Mouse (Mus musculus) heart, adult 18-20 months (tissue): ENCODE data around the gene Hpn. TPM values are rescaled to one million over a fixed set of nuclear protein-coding genes. Genes with fewer than 3 reads are reported as not detected.

ENCODE experiments used
- DNase-seq, 2 experiments: peaks; one replicate each; pipeline ENCODE4 v3.0.0; 2021 to 2022; ENCODE audit warnings: mixed read lengths in 1 of 2
- long read RNA-seq, 2 experiments: library from polyadenylated mRNA; stranded (forward); transcript quantifications; one replicate each; pipeline ENCODE4 v2.0.0; 2021
- total RNA-seq, 2 experiments: library from RNA; stranded (reverse); gene quantifications; 2 replicates each; pipeline ENCODE4 v1.2.3; 2021

Hpn gene
- 1 to 10 TPM; 2.2 to 2.4 TPM for total RNA-seq
- long read RNA-seq, experiment 1, partial matches to known transcripts = 0 of 1 reads
- long read RNA-seq, experiment 1, other reads (novel, unspliced or antisense) = 0 of 1 reads
- long read RNA-seq, experiment 2 = 0 reads

DNA sequence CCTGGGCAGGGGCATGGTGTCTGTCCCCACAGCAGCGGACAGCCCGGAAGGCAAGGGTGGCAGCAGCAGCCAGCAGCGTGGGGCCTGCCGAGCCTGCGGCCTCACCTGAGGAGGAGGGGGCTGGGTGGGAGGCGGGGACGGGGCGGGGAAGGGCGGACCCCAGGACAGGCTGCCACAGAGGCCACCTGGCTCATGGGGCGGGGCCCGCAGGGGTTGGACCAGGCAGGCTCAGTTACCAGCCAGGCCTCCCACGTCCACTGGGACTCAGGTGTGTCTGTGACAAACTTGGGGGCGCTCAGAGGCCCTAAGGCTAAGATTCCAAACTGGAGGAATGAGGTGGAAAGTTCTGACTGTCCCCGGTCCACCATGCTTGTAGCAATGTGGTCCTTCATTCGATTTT, at the start of gene Hpn:
Hpn (minus strand) TSS at position 109 of the 400 bp plus-strand sequence.
- no peak for DNase-seq

DNA sequence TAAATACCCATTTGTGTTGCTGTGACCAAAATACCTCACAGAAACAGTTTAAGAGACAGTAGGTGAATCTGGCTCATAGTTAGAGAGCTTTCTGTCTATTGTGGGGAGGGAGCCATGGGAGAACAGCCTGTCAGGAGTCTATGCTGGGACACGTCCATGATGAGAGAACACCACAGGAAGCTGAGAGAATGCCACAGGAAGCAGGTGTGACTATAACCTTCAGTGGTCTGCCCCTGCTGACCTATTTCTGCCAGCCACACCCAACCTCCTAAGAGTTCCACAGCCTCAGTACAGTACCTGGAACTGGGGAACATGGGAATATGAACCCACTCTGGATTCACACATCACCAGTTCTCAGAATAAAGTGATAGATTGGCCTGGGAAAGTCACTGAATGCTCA, 49.7 kb upstream of the Hpn start:
- DNase-seq = no peak

DNA sequence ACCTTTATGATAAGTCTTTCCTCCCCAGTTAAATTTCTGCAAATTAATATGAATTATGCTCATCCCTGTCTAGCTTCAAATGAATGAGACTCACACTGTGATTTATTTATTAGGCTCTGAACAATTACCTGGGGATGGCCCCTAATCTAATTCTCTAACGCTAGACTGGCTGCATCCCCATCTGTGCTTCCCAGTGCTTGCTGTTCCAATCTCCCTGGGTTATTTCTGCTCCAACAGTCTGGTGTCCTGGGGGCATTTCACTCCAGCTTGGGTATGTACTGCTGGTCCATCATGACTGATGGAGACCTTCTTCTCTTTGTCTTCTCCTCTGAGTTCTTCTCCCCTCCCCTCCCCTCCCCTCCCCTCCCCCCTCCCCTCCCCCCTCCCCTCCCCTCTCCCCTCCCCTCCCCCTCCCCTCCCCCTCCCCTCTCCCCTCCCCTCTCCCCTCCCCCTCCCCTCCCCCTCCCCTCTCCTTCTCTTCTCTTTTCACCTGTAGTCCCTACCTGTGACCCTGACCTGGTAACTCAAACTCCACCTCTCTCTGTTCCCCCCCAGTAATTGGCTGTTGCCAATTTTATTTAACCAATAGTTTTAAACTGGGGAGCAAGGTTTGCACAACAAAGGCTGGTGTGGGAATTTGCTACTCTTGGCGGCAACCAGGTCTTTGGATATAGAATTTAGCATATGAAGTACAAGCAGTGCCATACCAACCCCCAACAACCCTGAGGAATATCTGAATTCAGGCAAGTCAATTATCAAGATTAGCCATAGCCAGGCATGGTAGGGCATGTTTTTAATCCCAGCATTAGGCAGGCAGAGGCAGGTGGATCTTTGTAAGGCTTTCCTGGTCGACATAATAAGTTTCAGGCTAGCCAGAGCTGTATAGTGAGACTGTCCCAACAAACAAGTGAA, 48.8 kb upstream of the Hpn start:
- no peak for DNase-seq

DNA sequence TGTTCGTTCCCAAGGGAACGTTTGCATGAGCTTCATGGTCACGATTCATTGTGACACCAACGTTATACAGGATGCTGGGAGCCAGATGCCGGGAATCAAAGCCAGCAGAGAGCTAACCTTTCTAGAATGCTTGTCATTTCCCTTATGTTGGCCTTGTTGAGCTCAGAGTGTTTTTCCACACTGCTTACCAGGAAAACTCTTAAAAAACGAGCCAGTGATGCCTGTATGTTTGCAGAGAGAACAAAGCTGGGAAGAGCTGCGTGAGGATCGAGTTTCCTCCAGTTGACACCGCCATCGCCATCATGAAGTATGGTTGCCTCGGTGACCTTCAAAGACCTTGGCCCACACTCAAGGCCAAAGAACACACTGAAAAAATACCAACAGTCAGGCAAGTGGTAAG, 47.2 kb upstream of the Hpn start:
- DNase-seq = no peak

DNA sequence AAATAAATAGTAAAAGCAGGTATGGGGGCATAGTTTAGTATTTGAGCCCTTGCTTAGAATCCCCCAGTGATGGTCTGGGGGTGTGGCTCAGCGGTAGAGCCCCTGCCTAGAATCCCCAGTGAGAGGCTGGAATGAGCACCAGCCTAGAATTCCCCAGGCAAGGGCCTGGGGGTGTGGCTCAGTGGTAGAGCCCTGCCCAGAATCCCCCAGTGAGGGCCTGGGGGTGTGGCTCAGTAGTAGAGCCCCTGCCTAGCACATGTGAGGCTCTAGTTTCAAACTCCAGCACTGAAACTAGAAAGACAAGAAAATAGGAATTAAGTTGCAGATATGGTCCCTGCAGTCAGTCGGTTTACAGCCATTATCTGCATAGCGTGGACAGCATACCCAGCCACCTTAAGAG, 46.7 kb upstream of the Hpn start:
- no peak for DNase-seq

DNA sequence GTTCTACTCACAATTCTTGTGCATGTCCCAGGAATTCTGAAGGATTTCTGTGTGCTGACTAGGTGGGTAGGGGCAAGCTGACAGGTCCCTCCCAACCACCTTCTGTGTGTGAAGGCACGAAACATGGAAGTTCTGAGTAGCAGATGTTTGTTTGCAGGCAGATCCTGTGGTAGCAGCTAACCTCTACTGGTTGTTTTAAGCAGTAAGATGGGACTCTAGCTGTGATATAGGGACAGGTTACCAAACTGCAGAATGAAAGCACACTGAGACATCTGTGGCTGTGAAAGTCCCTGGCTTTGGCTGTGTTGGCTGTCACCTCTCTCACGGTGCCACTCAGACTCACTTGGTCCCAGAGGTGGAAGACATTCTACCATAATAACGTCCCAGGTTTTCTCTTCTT, 46.2 kb upstream of the Hpn start:
- no peak for DNase-seq

DNA sequence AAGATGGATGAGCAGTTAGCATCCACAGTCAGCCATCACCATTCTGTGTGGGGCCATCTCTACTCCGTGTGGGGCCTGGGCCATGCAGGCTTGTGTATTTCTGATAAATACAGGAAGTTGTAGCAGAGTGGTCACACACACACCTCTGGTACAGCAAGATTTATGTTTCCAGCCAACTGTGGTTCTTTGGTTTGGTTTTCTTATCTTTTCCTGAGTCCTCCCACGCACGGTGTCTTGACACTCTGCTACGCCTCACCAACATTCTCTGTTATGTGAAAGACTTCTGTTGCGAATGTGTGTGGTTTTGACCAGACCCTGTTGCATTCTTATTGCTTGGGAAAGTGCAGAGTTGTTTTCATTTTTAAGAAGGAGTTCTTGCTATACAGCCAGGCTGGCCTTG, 45.7 kb upstream of the Hpn start:
- no peak for DNase-seq

DNA sequence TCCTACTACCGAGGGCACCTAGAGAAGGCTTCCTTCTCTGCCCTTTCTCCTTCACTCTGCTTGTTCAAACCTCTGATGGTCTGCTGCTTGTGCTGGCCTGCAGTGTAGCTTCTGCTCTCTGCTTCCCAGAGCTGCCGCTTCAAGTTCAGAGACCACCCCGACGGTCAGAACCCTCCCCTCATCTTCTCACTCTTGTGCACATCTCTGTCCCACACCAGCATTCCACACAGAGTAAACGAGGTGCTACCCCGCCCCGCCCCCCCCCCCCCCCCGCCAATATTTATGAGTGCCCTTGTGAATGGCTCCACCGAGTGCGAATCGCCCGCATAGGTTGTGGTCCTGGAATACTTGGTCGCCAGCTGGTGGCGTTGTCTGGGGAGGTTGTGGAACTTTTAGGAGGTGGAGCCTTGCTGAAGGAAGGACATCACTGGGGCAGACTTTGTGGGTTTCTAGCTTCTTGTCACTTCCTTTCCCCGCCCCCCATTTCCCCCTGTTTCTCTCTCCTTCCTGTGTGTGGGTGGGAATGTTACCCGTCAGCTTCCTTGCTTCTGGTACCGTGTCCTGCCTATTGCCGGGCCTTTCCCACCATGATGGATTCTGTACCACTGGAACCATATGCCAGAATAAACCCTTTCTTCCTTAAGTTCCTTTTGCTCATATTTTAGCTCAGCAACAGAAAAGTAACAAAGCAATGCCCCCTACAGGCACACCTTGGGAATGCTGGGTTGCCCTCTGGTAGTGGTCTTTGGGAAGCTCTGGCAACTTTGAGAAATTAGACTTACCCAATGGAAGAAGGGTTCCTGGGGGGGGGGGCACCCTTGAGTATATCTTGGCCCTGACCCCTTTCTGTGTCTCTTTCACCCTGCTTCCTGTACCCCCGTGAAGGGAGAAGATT, 41.2 kb upstream of the Hpn start:
- peak in 1 of 2 experiments; percentile 56 for DNase-seq

DNA sequence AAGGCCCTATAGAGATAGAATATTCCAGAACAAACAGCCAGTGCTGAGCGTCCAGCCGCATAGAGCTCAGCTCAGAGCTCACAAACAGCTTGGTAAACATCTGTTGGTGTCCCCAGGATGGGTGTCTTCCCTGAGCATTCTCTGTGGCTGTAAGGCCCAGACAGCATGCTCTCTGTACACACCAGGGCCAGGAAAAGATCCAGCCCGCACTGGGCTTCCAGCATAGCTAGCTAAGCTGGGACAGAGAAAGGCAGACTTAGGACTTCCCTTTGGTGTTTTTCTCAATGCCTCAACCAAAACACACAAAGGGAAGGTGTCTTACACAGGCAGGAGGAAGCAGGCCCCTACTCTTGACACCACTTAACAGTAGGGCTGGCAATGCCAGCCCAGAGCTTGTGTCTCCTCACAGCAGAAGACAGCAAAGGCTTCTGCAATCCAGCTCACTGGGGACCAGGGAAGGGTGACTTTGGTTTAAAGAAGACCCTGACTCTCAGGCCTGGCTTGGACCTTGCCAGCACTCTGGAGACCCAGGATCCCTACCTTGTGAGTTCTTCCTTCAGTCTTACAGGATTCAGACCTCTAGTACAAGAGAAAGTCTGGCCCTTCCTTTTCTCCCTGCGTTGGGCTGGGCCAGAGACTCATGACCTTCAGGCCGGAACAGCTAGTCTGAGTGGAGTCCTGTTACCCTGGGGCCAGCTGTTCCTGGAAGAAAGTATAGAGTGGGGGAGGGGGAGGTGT, 40.4 kb upstream of the Hpn start, which contains the start of gene Gramd1a:
Gramd1a (minus strand) TSS at position 601 of the 738 bp plus-strand sequence.
- peak; percentile 56 to 61 for DNase-seq

DNA sequence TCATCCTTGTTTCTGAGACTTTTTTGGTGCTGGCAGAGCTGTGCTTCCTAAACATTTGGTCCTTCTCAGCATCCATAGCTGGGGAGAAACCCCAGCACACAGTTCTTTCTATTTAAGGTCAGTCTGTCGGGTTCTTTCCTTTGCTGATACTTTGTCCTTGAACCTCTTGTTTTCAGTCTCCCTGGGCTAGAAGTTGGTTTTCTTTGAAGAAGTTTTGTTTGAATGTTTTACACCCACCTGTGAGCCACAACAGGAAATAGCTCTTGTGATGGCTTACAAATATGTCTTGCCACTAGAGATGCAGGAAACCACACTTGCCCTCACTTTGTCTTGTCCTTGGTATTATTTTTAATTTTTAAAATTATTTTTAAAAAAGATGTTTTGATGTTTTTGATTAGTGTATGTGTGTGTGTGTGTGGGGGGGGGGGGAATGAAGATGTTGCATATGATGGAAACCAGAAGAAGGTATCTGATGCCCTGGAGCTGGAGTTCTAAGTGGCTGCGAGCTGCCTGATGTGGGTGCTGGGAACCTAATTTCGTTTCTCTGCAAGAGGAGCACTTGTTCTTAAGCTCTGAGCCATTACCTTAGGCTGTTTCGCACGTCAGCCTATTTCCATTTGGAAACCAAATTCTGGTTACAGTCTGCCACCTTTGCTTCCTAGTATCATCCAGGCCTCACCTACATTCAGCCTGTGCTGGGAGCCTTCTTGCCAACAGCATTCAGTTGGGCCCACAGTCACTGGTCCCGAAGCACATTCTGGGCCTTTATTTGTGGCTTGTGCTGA, 38.6 kb upstream of the Hpn start:
- no peak for DNase-seq

DNA sequence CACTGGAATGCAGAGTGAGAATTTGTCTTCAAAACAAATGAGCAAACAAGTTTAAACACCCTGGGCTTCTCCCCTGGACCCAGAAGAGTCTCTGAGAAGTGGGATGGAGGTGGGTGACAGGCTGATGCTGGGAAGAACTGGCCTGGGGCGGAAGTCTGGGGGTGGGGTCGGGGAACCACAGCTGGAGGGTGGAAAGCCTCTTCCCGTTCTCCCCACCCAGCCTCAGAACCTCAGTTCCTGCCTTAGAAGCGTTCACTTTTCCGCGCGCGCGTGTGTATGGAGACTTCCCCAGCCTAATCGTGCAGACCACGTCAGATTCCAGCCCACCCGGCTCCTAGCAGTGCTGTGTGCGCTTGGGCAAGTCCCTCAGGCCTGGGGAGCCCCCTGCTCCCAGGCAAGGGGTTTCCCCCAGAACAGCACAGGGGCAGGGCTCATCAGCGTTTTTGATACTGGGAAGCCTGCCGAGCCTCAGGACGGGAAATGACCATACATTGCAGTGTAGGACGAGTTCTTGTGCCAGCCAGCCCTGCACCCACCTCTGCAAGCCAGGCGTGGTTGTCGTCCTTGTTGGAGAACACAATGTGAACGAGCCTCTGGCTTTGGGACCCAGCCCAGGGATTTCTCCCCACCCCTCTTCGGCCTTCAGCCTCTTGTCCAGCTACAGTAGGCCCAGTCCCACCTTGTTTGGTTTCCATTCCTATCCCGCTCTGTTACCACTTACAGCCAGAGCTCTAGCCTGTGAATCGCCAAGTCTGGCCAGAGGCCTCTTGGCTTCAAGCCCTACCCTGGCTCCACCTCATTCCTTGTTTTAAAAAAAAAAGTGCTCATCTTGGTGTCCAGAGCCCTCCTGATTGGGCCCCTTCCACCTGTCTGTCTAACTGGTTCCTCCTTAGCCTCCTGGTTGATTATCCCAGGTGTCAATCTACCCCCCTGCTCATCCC, 36.5 kb upstream of the Hpn start:
- peak; percentile 85 for DNase-seq

DNA sequence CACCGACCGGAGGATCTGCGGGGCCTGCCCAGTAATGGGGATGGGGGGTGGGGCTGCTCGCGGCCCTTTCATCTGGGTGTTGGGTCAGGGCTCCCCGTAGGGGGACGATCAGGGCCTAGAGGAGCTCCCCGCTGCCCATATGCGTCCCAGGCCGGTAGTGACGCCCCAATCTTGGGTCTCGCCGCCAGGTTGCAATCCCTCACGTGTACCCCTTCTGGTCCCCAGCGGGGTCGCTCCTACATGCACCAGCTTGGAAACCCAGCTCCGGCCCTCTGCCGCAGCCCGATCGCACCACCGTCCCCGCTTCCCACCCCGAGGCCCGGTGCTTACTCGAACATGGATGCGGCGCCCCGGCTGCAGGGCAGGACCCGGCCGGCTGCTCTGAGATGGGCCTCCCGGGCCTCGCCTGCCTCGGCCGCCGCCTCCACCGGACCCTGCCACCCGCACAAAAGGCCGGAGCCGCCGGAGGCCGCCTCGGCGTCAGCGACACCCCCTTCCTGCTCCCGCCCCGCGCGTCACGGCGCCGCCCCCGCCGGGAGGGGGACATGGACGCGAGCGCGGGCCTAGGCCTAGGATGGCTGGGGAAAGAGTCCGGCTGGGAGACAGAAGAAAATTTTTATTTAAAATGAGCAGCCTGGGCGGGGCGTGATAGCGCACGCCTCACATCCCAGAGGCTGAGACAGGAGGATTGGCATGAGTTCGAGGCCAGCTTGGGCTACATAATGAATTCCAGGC, 35.6 kb upstream of the Hpn start:
- DNase-seq = peak; percentile 93 to 96

DNA sequence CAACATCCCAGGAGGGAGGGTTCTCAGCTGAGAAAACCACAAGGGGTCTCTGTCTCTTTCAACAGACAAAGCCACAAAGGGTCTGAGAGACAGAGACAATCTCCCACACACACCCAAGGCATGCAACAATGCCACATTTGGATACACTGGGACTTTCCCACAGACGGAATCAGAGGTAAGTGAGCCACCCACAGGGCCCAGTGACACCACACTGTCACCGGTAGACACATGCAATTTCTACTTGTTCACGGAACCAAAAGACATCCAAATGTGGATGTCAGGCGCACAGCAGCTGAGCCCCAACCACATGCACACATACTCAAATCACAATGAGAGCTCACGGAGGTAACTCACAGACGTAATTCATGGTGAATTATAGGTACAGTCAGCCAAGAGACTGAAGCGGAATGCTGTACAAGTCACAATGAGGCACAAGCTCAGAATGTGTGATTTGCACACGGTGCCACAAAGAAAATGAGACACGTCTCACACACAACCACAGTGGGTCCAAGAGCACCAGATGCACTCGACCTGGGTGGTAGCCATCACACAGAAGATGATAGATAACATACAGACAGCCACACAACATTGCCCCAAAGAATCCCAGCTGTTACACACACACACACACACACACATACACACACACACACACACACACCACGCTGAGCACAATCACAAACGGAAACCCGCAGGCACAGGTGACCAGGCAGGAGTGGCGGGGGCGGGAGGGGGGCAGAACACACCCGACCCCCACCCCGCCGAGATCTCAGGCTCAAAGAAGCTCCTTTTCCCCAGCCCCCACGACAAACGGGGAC, 34.9 kb upstream of the Hpn start:
- DNase-seq = no peak

DNA sequence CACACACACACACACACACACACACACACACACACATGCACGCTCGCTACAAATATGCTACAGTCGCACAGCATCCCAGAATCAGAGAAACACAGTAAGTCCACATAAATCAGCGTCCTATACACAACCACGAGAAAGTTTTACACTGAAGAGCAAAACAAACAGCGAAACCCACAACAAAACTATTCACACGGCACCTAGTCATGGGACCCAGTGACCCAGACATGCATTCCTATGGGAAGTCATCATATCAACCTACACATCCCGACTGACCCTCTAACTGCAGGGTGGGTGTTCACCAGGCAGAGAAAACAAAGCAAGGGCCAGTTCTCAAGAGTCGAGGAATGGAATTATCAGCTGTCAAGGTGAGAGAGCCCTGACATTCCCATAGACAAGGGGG, 34.2 kb upstream of the Hpn start:
- no peak for DNase-seq

DNA sequence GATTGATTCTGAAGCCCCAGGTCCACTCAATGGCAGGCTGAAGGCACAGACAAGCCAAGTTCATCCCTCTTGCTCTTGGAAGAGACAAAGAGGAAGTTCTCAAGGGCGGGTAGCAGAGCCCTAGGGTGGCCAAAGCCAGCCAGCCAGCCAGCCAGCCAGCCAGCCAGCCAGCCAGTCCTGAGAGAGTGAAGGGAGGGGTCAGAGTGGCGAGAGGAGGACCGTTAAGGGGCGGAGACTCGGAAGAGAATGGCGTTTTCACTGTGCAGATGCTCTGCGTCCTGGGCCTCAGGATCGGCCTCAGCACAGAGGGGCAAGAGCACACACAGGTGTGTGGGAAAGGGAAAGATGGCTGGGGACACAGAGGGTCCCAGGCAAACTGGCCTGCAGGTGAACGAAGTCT, 33.7 kb upstream of the Hpn start:
- peak; percentile 77 to 88 for DNase-seq

DNA sequence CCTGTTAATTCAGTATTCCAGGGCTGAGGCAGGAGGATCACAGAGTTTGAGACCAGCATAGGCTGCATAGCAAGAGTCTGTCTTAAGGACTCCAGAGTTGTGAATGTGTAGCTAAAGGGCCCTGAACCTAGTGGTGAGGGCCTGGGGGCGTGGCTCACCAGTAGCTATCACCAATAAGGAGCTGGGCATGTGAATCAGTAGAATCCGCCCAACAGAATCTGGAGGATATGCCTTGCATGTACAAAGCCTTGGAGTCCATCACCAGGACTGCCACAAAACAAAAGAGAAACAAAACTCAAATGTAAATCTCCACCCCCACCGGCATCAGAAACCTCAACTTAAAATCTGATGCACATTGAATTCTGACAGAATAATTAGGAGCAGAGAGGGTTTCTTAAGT, 33.0 kb upstream of the Hpn start:
- DNase-seq = no peak

DNA sequence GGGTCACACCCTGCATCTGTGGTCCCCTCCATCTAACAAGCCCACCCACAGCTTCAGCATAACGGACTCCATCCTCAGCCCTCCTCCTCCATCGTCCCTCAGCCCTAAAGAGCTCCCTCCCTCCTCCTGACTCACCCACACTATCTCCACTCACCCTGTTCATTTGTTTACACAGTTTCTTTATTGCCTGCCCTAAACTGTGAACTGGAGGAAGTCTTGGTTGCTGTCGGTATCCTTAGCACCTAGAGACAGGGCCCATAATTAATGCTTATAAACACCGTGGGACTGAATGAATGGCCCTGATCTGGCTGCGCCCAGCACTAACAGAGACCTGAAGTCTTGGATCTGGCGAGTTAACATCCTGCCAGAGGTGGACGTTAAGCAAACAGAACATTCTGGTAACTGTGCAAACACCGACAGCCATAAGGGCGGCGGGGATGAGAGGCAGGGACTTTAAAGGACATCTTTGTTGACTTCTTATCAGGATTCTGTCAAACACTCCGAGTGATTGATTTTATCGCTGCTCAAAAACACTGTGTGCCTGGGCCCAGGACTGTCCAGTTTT, 30.6 kb upstream of the Hpn start:
- no peak for DNase-seq

DNA sequence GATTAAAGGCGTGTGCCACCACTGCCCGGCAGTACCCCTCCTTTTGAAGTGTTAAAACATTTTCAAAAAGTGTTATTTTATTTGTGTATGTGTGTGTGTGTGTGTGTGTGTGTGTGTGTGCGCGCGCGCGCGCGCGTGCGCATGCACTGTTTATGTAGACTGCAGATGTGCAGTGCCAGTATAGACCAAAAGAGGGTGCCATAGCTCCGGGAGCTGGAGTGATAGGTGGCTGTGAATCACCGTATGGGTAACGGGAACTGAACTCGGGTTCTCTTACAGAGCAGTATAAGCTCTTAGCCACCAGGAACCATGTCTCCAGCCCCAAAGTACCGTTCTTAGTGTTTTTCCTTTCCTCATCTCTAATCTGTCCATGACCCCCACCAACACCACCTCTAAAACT, 29.8 kb upstream of the Hpn start:
- DNase-seq = no peak
